Mouse (Mus musculus) activated CD4-positive, CD25-positive, alpha-beta regulatory T cell, adult 4 months (primary cell): Measurements from ENCODE around the gene Kcnj12. TPM values are rescaled to one million over a fixed set of nuclear protein-coding genes. Genes with fewer than 3 reads are reported as not detected.

ENCODE experiments used
- ATAC-seq: one replicate; pipeline ENCODE4 v1.8.0; 2017
- polyA plus RNA-seq, 2 experiments: library from polyadenylated mRNA; unstranded; fragments of 100-300 nt; shearing (Covaris generic); gene quantifications; one replicate each; pipeline ENCODE4 v1.2.1; 2017

The Kcnj12 gene
- polyA plus RNA-seq, 2 experiments from 2014 or later = not detected

DNA sequence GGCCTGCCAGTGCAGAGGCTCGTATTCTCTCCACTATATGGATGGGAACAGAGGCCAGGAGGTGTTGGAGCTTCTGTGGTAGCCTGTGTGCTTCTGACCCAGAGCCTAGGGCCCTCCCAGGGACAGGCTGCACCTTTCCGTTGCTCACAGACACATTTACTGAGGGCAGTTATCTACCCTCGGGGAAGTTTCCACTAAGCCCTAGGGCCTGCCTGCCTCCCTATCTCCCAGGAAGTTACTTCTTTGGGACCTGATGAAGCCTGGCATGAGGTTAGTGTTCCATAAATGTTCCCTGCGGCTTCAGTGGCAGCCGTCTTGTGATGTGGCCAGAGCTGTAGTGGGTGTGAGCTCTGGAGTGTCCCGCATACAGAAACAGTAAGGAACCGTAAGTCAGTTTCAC lies 3.2 kb downstream of the Kcnj12 start:
- no peak for ATAC-seq

DNA sequence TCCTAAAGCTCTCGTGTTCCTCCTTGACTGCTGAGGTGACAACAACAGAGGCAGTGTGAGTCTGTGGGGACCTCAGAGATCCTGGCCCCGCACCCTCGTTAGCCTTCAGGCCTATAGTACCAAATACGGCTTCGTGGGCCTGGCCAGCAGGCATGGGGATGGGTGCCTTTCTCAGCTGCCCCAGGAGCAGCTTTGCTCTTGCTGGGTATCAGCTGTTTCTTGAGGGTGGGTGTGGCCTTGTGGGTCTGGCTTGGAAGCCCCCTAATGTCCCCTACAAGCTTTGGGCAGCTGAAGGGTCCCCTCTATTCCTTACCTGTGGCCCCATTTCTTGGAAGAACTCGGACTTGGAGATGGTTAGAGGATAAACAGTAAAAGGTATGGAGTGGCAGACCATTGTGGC lies 4.0 kb downstream of the Kcnj12 start:
- no peak for ATAC-seq

DNA sequence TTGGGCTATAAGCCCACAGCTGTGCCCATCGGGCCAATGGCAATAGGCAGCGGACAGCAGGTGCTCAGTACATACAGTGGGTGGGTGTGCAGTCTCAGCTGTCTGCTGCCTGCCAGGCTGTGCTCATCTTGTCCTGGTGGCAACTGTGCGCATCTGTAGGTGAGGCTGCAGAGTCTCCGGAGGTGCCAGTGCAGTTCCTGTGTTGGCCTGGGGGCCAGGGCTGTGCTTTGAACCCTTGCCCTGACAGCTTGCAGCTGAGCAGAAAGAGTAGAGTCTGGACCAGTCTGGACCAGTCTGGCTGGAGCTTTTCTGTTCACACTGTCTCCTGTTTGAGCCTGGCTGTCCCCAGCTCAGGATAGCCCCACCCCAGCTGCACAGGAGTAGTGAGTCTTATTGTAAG lies 4.8 kb downstream of the Kcnj12 start:
- no peak for ATAC-seq

DNA sequence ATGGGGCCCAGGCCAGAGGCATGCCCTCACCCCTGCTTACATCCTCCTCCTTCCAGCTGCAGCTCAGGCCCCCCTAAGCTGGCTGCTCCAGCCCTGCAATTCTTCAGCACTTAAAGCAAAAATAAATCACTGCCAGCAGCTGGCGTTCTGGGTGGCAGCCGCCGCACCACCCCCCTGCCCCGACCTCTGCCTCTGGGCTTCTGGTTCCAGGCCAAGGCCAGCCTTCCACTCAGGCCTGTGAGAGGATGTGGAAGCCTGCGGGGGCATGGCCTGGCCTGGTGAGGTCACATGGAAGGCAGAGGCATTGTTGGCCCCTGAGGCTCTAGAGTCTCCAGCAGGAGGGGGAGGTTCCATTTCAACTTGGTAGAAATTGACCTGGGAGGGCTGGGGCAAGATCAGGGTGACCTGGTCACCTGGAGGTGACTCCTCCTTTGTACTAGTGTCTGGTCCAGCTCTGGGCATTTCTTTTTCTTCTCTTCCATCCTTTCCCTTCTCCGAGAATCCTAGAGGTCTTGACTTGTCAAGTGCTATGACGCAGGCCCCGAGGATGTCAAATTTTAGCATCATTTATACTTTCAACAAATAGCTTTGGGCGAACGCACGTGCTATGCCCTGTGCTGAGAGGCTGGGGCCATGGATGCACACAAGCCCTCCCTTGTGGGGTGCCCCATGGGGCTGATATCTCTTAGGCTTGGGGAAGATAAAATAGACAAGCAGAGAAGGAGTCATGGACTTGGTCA lies 6.0 kb downstream of the Kcnj12 start:
- no peak for ATAC-seq

DNA sequence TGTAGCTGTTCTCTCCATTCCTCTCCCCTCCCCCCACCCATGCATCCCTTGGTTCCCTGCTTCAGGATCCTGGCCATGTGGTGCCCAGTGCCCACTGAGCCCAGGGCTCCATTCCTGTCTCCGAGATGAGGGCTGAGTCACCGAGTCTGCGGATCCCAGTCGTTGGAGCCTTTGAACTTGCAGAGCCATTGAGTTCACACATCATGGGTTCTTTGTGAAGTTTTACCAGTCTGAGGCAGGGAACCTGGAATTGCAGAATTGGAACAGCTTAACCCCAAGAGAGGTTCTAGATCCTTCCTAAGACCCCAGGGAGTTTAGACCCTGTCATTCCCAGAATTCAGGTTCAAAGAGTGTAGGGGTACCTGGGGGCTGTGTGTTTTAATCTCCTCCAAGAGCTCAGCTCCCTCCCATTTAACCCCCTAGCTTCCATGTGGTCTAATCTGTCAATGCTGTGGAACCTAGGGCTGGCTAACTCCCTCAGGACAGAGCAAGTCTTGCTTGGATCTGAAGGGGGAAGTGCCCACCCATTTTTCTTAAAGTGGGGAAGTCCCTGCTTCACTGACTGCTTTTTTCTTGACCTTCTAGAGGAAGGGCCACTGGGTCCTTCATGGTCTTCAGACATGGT lies 6.9 kb downstream of the Kcnj12 start:
- no peak for ATAC-seq

DNA sequence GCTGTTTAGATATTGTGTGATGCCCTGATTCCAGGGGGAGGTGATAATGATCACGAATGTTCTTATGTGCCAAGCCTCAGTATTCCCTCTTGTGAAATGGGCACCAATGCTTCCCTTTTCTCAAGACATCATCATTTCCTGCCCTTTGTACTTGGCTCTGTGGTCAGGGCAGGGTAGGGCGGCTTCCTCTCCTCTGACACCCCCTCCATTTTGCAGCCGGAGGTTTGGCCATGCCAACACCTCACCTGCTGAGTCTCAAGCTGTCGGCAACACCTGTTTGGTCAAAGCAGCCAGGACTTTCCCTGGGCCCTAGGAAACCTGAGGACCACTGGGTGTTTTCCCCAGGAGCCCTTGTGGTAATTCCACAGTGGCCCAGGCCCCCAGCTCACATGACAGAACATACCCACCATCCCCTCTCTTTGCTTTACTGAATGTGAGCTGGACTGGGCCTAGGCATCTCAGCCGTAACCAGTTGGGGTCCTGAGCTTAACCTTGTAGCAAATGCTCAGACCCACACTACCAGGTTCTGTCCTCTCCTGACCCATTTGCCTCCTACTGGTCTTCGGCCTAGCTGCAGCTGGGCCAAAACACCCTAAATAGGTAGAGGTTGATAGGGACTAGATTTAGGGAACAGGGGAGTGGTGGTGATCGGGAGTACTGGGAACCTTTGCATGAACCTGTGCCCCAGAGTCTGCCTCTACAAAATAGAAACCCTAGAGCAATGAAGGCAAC lies 7.7 kb downstream of the Kcnj12 start:
- ATAC-seq = peak; percentile 43

DNA sequence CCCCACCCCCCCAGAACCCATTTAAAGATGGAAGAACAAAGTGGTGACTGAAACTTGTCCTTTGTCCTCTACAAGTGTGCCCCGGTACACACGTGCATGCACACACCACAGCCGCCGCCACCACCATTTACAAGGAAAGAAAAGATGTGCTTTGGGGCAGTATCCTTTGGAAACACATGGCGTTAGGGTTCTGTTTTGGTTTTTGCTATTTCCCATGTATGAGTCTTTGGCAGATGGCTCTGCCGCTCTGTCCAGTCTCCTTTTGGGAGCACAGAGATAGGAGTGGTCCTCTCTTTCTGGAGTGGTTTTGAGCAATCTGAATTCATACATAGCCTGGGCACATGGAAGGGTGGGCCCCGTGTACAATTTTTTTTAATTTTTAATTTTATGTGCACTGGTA lies 8.8 kb downstream of the Kcnj12 start:
- ATAC-seq = no peak

DNA sequence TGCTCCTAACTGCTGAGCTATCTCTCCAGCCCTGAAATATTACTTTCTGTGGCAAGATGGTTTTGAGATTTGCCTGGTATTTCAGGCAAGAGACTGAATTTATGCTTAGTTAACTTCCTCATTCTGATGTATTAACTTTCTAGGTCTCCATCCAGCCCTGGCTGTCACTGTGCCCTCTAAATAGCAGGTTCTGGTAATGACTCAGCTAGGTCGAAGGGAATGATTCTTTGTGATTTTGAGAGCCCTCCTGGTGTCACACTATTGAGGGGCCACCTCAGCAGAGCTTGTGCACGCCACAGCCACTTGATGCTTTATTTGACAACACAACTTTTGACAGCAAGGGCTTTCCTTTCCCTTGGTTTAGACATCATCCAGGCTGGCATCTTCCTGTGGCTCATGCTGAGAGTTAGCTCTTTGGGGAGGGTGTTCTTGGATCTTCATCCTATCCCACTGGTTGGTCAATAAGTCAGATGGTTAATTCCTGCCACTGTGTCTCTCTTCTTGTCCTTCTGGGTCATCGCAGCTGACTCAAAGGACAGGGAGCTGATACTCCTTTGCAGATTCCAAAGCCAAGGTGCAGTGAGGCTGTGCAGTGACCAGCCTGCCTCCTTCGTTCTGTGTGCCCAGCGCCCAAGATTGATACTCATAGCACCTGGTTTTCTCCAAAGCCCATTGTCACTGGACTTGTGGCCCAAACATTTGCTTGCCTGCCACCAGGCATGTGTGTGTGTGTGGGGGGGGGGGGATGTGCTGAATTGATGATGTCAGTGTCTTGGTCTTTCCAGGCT lies 9.5 kb downstream of the Kcnj12 start:
- ATAC-seq = no peak

DNA sequence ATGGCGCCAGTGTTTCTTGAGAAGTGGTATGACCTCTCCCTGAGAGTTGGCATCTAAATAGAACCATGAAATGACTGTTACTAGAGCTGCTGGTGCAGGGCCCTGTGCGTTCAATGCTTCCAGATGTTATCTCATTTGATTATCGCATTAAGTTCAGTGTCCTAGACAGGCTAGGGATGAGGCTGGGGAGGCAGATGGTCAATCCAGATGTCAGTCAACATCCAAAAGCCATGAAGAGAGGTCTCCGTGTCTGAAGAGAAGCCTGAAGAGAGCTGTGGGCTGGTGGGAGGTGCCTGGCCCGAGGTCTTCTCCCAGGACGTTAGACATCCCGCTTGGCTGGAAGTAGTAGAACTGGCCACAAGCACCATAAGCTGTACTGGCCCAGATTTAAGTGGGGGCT lies 10.1 kb downstream of the Kcnj12 start:
- no peak for ATAC-seq

DNA sequence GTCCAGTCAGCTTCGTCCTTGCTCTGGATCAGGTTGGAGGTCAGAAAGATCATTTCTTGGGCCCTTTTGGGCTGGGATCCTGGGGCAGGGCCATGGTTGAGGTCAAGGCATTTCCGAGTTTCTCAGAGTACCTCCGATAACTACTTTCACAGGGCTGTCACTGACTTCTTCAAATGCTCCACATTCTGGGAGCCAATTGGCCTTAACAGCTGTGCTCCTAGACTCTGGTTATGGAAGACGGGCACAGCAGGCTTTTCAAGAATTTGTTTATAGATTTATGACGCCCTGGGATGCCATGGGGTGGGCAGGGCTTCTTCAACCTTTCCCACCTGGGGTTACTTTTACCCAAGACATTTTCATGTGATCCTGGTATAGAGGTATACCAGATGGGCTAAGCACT lies 10.8 kb downstream of the Kcnj12 start:
- no peak for ATAC-seq

DNA sequence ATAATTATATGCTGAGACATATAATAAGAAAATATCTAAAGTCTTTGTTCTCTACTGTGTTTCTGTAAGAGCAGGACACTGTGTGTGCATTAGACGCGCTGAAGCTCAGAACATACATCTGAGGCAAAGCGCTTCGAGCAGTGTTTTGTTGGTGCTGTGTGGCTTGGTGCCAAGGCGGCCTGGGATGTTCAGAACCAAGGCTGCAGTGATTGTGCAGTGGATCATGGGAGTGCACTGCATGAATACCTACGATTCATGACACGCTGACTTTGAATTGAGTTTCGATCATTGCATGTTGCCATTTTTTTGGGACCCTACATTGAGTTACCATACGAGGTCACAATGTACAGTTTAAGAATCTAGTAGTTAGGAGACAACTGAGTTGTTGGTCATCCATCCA lies 14.3 kb downstream of the Kcnj12 start:
- ATAC-seq = no peak

DNA sequence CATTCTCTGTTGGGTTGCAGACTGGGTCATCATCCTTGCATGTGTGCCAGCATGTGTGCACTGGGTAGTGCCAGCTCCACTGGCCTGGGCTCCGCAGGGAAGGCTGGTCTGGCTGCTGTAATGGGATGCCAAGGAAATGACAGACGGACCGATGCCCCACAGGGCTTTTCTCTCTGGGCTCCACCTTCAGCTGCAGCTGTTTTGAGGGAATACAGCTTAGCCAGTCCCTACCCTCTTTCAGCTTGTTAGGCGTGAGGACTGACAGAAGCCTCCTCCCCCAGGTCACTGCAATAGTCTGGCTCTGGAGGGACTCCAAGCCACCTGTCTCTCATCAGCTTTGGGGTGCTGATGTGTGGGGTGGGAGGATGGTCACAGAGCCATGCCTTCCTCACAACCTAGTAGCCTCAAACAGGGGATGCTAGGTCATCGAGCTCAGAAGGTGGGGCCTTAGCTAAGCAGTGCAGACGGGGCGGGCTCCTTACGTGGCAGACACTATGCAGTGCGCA lies 16.0 kb downstream of the Kcnj12 start:
- ATAC-seq = no peak

DNA sequence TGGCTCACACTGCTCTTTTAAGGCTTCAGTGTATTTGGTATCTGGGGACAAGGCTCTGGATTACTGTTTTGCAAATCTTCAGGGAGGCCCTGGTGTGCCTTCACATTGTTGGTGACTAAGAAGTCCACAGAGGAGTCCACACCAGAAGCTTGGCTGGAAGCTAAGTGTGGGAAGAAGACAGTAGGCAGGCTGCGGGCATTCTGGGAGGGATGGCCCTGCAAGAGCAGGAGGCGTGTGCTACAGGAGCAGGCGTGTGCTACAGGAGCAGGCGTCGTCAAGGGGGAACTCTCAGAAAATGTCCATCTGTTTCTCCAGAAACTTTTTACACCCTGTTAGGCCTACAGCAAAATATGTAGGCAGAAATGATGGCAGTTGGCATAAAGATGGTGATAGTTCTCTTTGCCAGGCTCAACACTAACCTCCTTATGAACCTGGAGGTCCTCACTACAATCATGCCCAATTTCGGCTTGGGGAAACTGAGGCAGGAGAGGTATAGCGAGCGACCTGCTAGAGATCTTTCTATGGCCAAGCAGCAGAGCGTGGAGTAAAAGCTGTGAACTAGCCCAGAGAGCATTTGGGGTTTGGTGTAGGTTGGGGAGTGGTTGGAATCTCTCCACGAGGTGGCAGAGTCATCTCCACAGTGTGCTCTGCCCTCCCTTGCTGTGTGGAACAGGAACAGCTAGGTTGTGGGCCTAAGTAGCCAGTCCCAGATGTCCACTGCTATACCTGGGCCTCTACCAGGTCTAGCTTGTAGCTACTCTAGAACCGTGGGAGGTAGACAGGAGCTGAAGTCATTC lies 18.7 kb downstream of the Kcnj12 start:
- no peak for ATAC-seq

DNA sequence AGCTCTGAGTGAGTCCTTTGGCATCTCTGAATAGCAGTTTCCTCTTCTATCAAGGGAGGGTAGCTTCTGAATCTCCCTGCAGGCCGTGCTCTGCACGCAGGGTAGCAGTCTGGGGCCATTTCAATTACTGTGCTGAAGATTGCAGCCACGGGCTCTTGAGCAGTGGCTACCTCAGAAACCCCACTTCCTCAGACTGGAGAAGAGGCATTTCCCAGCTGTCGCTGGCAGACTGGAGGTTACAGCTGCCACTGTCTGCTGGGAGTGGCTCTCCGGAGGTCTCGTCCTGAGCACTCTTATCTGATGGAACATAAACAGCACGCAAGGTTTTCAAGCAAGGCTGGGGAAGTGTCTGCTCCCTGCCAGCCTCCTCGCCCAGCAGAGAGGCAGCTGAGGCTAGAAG lies 20.2 kb downstream of the Kcnj12 start:
- no peak for ATAC-seq

DNA sequence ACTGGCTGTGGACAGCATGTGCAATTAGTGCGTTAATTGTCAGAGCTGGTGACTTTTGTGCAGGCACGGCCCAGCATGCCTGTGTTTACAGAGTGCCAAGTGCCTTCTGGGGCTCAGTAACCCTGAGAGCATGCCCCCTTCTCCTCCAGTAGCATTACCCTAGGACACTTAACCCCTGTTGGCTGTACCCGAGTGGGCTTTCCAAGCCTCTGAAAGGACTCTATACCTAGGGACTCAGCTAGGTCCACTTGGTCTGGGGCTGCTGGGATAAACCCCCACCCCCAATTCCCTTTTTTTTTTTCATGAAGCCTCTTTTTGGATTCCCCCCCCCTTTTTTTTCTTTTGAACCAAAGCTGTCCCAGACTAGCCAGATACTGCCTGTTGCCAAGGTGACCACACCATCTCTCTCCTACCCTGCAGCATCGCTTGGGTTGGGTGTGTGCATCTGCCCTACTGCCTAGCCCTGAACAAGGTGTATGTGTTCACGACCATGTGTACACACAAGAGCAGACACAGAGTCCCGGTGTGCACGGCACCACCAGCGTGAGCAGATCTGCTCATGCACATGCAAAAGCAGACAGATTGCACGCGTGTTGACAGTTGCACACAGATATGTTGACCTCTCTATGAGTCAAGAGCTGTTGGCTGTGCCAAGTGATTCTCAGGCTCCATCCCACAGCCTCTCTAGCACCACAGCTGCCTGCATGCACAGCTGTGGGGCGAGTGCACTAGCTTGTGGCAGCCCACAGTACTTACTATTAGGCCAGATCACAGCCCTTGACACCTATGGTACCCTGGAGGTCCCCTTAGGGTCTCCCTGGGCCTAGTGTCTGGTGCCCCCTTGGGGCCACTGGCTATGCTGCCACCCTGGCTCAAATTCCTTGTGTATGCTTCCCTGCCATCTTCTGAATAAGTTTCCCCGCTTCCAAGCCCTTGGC lies 21.0 kb downstream of the Kcnj12 start:
- ATAC-seq = no peak

DNA sequence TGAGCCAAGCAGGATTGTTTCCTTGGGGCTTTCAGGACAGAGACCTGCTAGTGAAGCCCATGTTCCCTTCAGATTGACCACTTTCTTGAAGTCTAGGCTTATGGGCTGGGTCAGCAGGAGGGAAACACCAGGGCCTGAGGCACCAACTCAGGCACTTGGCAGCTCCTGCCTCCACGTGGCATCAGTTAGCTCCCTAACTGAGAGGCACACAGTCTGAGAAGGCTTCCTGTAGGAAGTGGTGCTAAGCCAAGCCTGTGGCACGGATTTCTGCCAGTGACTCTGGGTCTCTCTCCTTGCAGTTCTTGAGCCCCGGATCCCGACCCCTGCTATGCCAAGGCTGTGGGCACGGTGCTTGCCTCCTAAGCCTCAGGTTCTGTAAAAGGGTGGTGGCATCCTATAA lies 22.4 kb downstream of the Kcnj12 start:
- no peak for ATAC-seq

DNA sequence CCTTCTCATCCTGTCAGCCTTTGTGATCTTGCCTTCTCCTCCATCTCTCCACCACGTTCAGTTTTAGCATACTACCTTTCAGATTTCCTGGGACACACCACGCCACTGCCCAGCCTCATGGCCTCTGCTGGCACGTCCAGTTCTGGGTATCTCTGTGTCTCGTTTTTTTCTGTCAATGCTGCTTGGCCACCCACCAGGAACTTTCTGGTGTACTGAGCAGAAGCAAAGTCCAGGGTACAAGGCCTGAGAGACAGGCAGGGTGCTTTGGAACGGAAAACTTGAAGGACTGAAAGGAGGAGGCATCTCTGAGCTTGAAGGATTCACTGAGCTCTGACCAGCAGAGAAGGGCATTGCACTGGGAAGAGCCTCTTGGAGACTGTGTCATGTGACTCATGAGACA lies 25.1 kb downstream of the Kcnj12 start:
- no peak for ATAC-seq

DNA sequence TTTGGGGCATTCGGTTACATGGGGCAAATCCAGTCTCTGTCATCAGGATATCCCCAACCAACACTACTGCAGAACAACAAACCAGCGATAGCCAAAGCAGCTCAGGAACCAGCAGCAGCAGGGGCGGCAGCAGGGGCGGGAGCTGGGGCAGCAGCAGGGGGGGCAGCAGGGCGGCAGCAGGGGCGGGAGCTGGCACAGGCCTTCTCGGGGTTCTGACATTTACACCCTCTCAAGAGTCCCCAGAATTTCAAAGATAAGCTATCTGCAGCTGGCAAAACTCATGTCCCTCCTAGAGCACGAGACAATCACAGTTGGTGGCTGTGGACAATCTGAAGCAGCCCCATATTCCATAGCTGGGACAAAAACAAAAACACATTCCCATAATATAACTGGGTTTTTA lies 28.8 kb downstream of the Kcnj12 start:
- ATAC-seq = no peak

DNA sequence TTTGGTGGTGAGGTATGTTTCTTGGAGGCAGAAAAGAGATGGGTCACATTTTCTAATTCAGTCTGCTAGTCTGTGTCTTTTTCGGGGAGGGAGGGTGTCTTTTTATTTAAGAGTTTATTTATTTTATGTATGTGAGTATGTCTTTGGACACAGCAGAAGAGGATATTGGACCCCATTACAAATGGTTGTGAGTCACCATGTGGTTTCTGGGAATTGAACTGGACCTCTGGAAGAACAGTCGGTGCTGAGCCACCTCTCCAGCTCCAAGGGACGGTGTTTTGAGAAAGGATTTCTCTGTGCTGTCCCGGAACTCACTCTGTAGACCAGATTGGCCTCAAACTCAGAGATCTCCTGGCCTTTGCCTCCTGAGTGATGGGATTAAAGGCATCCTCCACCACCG lies 34.5 kb downstream of the Kcnj12 start:
- ATAC-seq = no peak

DNA sequence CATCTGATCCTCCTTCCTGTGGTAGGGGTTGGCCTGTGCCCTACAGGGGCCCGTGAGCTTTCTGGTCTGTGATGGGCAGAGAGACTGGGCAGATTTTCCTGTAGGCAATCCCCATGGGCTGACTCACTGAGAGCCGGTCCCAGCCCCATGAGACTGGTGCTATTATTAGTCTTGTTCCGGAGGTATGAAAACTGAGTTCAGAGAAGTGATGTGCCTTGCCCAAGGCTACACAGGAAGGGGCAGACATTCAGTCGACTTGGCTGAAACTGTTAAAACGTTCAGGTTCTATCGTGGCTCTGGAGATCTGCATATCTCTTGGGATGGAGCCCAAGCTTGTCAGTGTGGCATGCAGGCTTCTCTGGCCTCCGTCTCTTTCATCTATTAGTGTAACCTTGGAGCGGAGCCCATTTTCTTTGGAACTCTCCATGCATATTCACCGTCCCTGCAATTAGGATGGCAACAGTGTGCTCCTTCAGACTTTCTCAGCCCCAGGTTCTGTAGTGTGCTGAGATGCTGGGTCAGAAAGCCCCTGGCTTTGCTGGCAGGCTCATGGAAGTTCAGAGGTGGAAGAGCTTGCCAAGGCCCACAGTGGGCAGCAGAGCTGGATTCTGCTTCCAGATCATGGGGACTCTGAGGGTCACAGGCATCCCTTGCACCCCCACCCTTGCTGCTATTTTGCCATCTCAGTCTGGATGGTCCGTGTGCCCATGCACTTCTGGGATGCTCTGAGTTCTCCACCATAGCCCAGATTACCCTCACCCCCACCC lies 37.5 kb downstream of the Kcnj12 start:
- no peak for ATAC-seq
